Mouse (Mus musculus) liver, adult 2 months (tissue): ENCODE data around the gene Kbtbd4.

Experiments used
- CTCF ChIP-seq: fragments of 200-500 bp; IDR thresholded peaks from 2 replicates; pipeline ENCODE4 v1.5.1; 2011; ENCODE audit warnings: low read depth, low read length, control low read depth
- POLR2A ChIP-seq: fragments of 200-500 bp; IDR thresholded peaks from 2 replicates; pipeline ENCODE4 v1.6.1; 2011; ENCODE audit warnings: low read length, control low read depth; ENCODE audit not compliant: insufficient read depth; ENCODE audit errors: extremely low read depth

GRCm38 (mm10) chr2:90861486-90861885 is 43.1 kb upstream of the Kbtbd4 start:
- TF ChIP-seq CTCF (no peak), POLR2A (no peak)
